Mouse (Mus musculus) CH12.LX (cell line): ENCODE results near the gene Gm47996. TPM values are rescaled to one million over a fixed set of nuclear protein-coding genes. Genes with fewer than 3 reads are reported as not detected.

Source experiments
- DNase-seq: peaks from one replicate; pipeline ENCODE4 v3.0.0-alpha.2; 2013; ENCODE audit errors: extremely low read depth
- H3K27ac ChIP-seq: 2 replicates; pipeline ENCODE4 v1.5.1; 2012; ENCODE audit warnings: low read depth, mild to moderate bottlenecking, control low read depth, moderate library complexity; ENCODE audit not compliant: insufficient read depth
- H3K27me3 ChIP-seq: replicated peaks from 2 replicates; pipeline ENCODE3; 2012; ENCODE audit warnings: inconsistent platforms
- H3K36me3 ChIP-seq, 2 experiments: replicated peaks in 1 of 2; 2 replicates each; pipeline versions ENCODE3 to v1.6.1; 2012; ENCODE audit warnings: inconsistent platforms in 1 of 2, low read length in 1 of 2, mild to moderate bottlenecking in 1 of 2, mixed read lengths in 1 of 2, moderate library complexity in 1 of 2; ENCODE audit not compliant: control insufficient read depth in 1 of 2, insufficient read depth in 1 of 2
- H3K4me1 ChIP-seq, 2 experiments: 2 replicates each; pipeline ENCODE4 v1.6.1; 2012; ENCODE audit warnings: inconsistent platforms in 1 of 2, moderate library complexity in 1 of 2; ENCODE audit not compliant: insufficient read depth in 2 of 2, control insufficient read depth in 1 of 2
- H3K4me2 ChIP-seq: 2 replicates; pipeline ENCODE4 v1.6.1; 2012; ENCODE audit warnings: low read depth, mild to moderate bottlenecking, control low read depth; ENCODE audit not compliant: poor library complexity, insufficient read depth, severe bottlenecking
- H3K4me3 ChIP-seq, 3 experiments: fragments of 150-350 bp in 1 of 3; sonication (generic) in 1 of 3; replicated peaks in 1 of 3; 2 replicates each; pipeline versions ENCODE3 to v1.5.1; 2011 to 2012; ENCODE audit warnings: low read depth in 2 of 3, low read length in 2 of 3, mild to moderate bottlenecking in 2 of 3, moderate library complexity in 2 of 3, control low read depth in 1 of 3, improper control_type of control experiment in 1 of 3, inconsistent platforms in 1 of 3, mixed read lengths in 1 of 3; ENCODE audit not compliant: poor library complexity in 1 of 3
- H3K79me2 ChIP-seq: replicated peaks from 2 replicates; pipeline ENCODE4 v1.6.1; 2012; ENCODE audit warnings: mild to moderate bottlenecking, moderate library complexity; ENCODE audit not compliant: control insufficient read depth, poor library complexity, insufficient read depth, severe bottlenecking; ENCODE audit errors: extremely low read depth
- H3K9ac ChIP-seq: 2 replicates; pipeline ENCODE4 v1.6.1; 2012; ENCODE audit warnings: low read depth, mild to moderate bottlenecking, control low read depth, moderate library complexity; ENCODE audit not compliant: insufficient read depth
- H3K9me3 ChIP-seq: replicated peaks from 2 replicates; pipeline ENCODE3; 2012; ENCODE audit warnings: low read length, inconsistent platforms, mixed read lengths
- BHLHE40 ChIP-seq: IDR thresholded peaks from 2 replicates; pipeline ENCODE4 v1.6.1; 2011; ENCODE audit warnings: mild to moderate bottlenecking, low read depth, low read length, improper control_type of control experiment
- E2F4 ChIP-seq: IDR thresholded peaks from 2 replicates; pipeline ENCODE4 v1.6.1; 2011; ENCODE audit warnings: low read depth, low read length, improper control_type of control experiment; ENCODE audit not compliant: insufficient replicate concordance
- ELF1 ChIP-seq: IDR thresholded peaks from 2 replicates; pipeline ENCODE4 v1.6.1; 2014; ENCODE audit warnings: low read depth, mild to moderate bottlenecking, inconsistent platforms, low read length, improper control_type of control experiment
- EP300 ChIP-seq: IDR thresholded peaks from 2 replicates; pipeline ENCODE4 v1.6.1; 2011; ENCODE audit warnings: low read length, improper control_type of control experiment
- GABPA ChIP-seq: IDR thresholded peaks from 2 replicates; pipeline ENCODE4 v1.6.1; 2012; ENCODE audit warnings: low read depth, low read length, improper control_type of control experiment, inconsistent platforms; ENCODE audit not compliant: insufficient replicate concordance
- HCFC1 ChIP-seq: IDR thresholded peaks from 2 replicates; pipeline ENCODE4 v1.6.1; 2012; ENCODE audit warnings: low read depth, mild to moderate bottlenecking, inconsistent platforms, low read length, improper control_type of control experiment
- IRF4 ChIP-seq: IDR thresholded peaks from 2 replicates; pipeline ENCODE4 v1.6.1; 2014; ENCODE audit warnings: low read depth, mild to moderate bottlenecking, inconsistent platforms, low read length, improper control_type of control experiment
- JUN ChIP-seq: IDR thresholded peaks from 2 replicates; pipeline ENCODE4 v1.6.1; 2011; ENCODE audit warnings: low read depth, mild to moderate bottlenecking, low read length, improper control_type of control experiment, moderate library complexity; ENCODE audit not compliant: insufficient read depth
- MAX ChIP-seq: IDR thresholded peaks from 2 replicates; pipeline ENCODE4 v1.6.1; 2011; ENCODE audit warnings: low read length, improper control_type of control experiment
- MYC ChIP-seq: IDR thresholded peaks from 2 replicates; pipeline ENCODE4 v1.6.1; 2011; ENCODE audit warnings: low read depth, mild to moderate bottlenecking, improper control_type of control experiment, low read length
- NELFE ChIP-seq: IDR thresholded peaks from 2 replicates; pipeline ENCODE4 v1.6.1; 2011; ENCODE audit warnings: low read depth, low read length, improper control_type of control experiment
- PAX5 ChIP-seq: IDR thresholded peaks from 2 replicates; pipeline ENCODE4 v1.6.1; 2012; ENCODE audit warnings: low read length, inconsistent platforms, mixed read lengths
- RCOR1 ChIP-seq: conservative IDR thresholded peaks from 2 replicates; pipeline ENCODE4 v1.6.1; 2012; ENCODE audit warnings: low read depth, mild to moderate bottlenecking, inconsistent platforms, low read length, improper control_type of control experiment
- SIN3A ChIP-seq: IDR thresholded peaks from 2 replicates; pipeline ENCODE4 v1.6.1; 2012; ENCODE audit warnings: low read length, improper control_type of control experiment, inconsistent platforms
- UBTF ChIP-seq: IDR thresholded peaks from 2 replicates; pipeline ENCODE4 v1.6.1; 2012; ENCODE audit warnings: low read depth, mild to moderate bottlenecking, inconsistent platforms, low read length, improper control_type of control experiment, moderate library complexity
- USF1 ChIP-seq: IDR thresholded peaks from 2 replicates; pipeline ENCODE4 v1.6.1; 2014; ENCODE audit warnings: low read depth, mild to moderate bottlenecking, inconsistent platforms, low read length, improper control_type of control experiment
- ZC3H11A ChIP-seq: IDR thresholded peaks from 2 replicates; pipeline ENCODE4 v1.6.1; 2012; ENCODE audit warnings: low read depth, mild to moderate bottlenecking, inconsistent platforms, low read length, improper control_type of control experiment
- ZKSCAN1 ChIP-seq: IDR thresholded peaks from 2 replicates; pipeline ENCODE4 v1.6.1; 2012; ENCODE audit warnings: low read depth, inconsistent platforms, low read length, improper control_type of control experiment, borderline replicate concordance
- ZMIZ1 ChIP-seq: IDR thresholded peaks from 2 replicates; pipeline ENCODE4 v1.6.1; 2012; ENCODE audit warnings: low read depth, mild to moderate bottlenecking, inconsistent platforms, low read length, improper control_type of control experiment
- ZNF384 ChIP-seq: IDR thresholded peaks from 2 replicates; pipeline ENCODE4 v1.6.1; 2012; ENCODE audit warnings: low read depth, low read length, improper control_type of control experiment, inconsistent platforms
- dilution Hi-C: fragments of 300-500 bp; cut with MboI; formaldehyde crosslinking; loops from 2 replicates; pipeline ENCODE4 v1.14.3; 2020; ENCODE audit warnings: low sequenced_read_pairs; ENCODE audit not compliant: extremely low pct_unique_long_range_greater_than_20kb, extremely low pct_ligation_motif_present
- in situ Hi-C: fragments of 300-500 bp; cut with MboI; formaldehyde crosslinking; loops from 3 replicates; pipeline ENCODE4 v1.14.3; 2019; ENCODE audit warnings: low sequenced_read_pairs, low pct_ligation_motif_present, low pct_unique_long_range_greater_than_20kb, mixed read lengths
- polyA plus RNA-seq: library from polyadenylated mRNA; unstranded; fragments of >175 nt; gene quantifications from 2 replicates; pipeline ENCODE4 v1.2.1, GENCODE M21; 2012; ENCODE audit warnings: low read depth; ENCODE audit not compliant: insufficient read length
- total RNA-seq, 2 experiments: library from RNA; depleted of rRNA; stranded (reverse); fragments of 300-350 nt in 1 of 2; fragments of >200 nt in 1 of 2; gene quantifications; 2 replicates each; pipeline ENCODE4 v1.2.3; 2012 to 2014

The Gm47996 gene
- total and polyA plus RNA-seq, 3 experiments: not detected

GRCm38 (mm10) chr1:151232346-151232745 lies 22.4 kb downstream of the Gm47996 start:
- dilution Hi-C loops: no loop called here
- Histone ChIP-seq H3K27ac (no peak overlapping the region), H3K9me3 (no peaks in the 10 kb centered on the region), H3K9ac (no peak overlapping the region), H3K27me3 (no peaks in the 10 kb centered on the region), H3K36me3 (no peaks in the 10 kb centered on the region), H3K4me1 (peaks cover 0 to 12% of the 10 kb centered on the region in 2 experiments; a peak in 2 of 4 replicates), H3K79me2 (no peaks in the 10 kb centered on the region), H3K4me3 (no peak overlapping the region), H3K4me2 (no peak overlapping the region)
- no peak for DNase-seq
- TF ChIP-seq PAX5: no peak
- no peak for TF ChIP-seq SIN3A
- TF ChIP-seq HCFC1: no peak
- no peak for TF ChIP-seq NELFE
- no peak for TF ChIP-seq RCOR1
- TF ChIP-seq USF1: no peak
- no peak for TF ChIP-seq ZKSCAN1
- TF ChIP-seq EP300: no peak
- no peak for TF ChIP-seq ZMIZ1
- no peak for TF ChIP-seq ZNF384
- TF ChIP-seq MYC: no peak
- TF ChIP-seq IRF4: no peak
- TF ChIP-seq GABPA: no peak
- in situ Hi-C loops: no loop called here

- DNase-seq: no peak
- Histone ChIP-seq H3K36me3 (no peaks in the 10 kb centered on the region), H3K4me2 (no peak overlapping the region), H3K4me1 (peaks cover 0 to 6% of the 10 kb centered on the region in 2 experiments; a peak in 2 of 4 replicates), H3K27me3 (no peaks in the 10 kb centered on the region), H3K9me3 (no peaks in the 10 kb centered on the region), H3K4me3 (no peak overlapping the region), H3K9ac (no peak overlapping the region), H3K27ac (no peak overlapping the region), H3K79me2 (no peaks in the 10 kb centered on the region)
- TF ChIP-seq MAX (no peak), BHLHE40 (no peak), ZC3H11A (no peak), E2F4 (no peak), JUN (no peak), ELF1 (no peak), UBTF (no peak), SIN3A (no peak)
- in situ Hi-C loops: no loop called here
- dilution Hi-C loops: no loop called here
Measured at GRCm38 (mm10) chr1:151233756-151234155, 23.8 kb downstream of the Gm47996 start.
